Mouse (Mus musculus) midbrain, embryonic 12.5 days (tissue): ENCODE results near the gene 1700003E16Rik. TPM values are rescaled to one million over a fixed set of nuclear protein-coding genes. Genes with fewer than 3 reads are reported as not detected.

Experiments used
- ATAC-seq: fragments of 200-750 bp; cut with Nextera tagmentation; 2 replicates; pipeline ENCODE4 v1.8.0; 2017; ENCODE audit warnings: low read depth, moderate TSS enrichment, moderate library complexity; ENCODE audit not compliant: low FRiP score
- H3K27ac ChIP-seq: fragments of 300-500 bp; sonication (generic); replicated peaks from 2 replicates; pipeline ENCODE4 v1.5.1; 2016; ENCODE audit warnings: mild to moderate bottlenecking
- H3K27me3 ChIP-seq: fragments of 300-500 bp; sonication (generic); 2 replicates; pipeline ENCODE4 v1.6.1; 2016; ENCODE audit warnings: mild to moderate bottlenecking
- H3K36me3 ChIP-seq: fragments of 300-500 bp; sonication (generic); 2 replicates; pipeline ENCODE4 v1.6.1; 2016
- H3K4me1 ChIP-seq: fragments of 300-500 bp; sonication (generic); 2 replicates; pipeline ENCODE4 v1.6.1; 2016
- H3K4me2 ChIP-seq: fragments of 300-500 bp; sonication (generic); replicated peaks from 2 replicates; pipeline ENCODE4 v1.6.1; 2016; ENCODE audit warnings: mild to moderate bottlenecking, moderate library complexity
- H3K4me3 ChIP-seq: fragments of 300-500 bp; sonication (generic); 2 replicates; pipeline ENCODE4 v1.5.1; 2016; ENCODE audit warnings: mild to moderate bottlenecking
- H3K9ac ChIP-seq: fragments of 300-500 bp; sonication (generic); replicated peaks from 2 replicates; pipeline ENCODE4 v1.6.1; 2016; ENCODE audit warnings: mild to moderate bottlenecking, moderate library complexity
- H3K9me3 ChIP-seq: fragments of 300-500 bp; sonication (generic); 2 replicates; pipeline ENCODE4 v1.6.1; 2016; ENCODE audit warnings: mild to moderate bottlenecking
- WGBS: fragments of 180-500 bp; shearing (Covaris S2); methylation state at CpG from one replicate; pipeline ENCODE4 v1.1.7; 2016; 5-methylcytosine and 5-hydroxymethylcytosine counted together
- polyA plus RNA-seq: library from polyadenylated mRNA; unstranded; fragments of >200 nt; fragmentation: Nextera tagmentation; extraction: Ambion mirVana; gene quantifications from 2 replicates; pipeline ENCODE4 v1.2.1, GENCODE M21; 2016

1700003E16Rik gene
- polyA plus RNA-seq, 1 experiment from 2014 or later = 2.6 TPM

DNA sequence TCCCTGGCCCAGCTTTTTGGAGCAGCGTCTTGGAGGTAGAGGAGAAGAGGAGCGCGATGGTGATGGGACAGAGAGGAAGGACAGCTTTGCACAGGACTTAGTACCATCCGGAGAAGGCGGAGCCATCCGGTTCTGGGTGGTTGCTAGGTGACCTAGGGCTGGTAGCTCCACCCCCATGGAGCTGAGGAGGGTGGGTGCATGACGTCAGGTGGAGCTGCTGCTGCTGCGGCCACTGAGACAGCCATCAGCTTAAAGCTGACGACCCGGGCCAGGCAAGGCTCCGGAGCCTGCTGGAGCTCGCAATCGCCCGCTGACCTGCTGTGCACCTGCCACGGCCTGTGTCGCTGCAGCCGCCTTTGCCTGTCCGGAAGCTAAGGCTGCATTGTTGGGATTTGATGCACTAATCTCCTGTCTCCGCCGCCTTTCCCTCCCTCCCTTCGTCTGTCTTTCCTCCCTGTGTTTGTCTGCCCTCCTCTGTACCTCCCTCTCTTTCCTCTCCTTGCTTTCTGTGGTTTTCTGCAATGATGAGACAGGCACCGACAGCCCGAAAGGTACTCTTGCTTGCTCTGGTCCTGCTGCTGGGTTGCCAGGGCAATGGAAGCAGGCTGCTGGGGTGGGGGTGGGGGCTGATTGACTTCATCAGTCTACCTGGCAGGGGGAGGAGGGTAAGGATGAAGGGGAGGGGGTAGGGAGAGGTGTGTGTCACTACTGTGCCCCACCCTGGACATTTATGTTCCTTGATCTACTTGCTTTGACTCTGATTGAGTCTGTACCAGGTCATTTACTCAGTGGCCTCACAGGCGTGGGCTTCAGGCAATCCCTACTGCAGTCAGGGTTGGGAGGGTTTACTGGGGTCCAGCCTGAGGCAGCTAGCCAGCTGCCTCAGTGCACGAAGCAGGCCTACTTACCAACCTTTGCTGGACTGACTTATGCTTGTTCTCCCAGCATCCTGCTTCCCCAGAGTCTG, 30.0 kb downstream of the 1700003E16Rik start:
- no peaks in the 10 kb centered on the region for H3K27me3 ChIP-seq
- H3K4me1 ChIP-seq = peaks cover 40% of the 10 kb centered on the region
- peak overlapping the region; percentile 81 for H3K27ac ChIP-seq
- peak overlapping the region; percentile 48 for H3K4me3 ChIP-seq
- peaks cover 44% of the 10 kb centered on the region for H3K36me3 ChIP-seq
- ATAC-seq = peak; percentile 96
- peak overlapping the region; percentile 61 for H3K4me2 ChIP-seq
- peak overlapping the region; percentile 73 for H3K9ac ChIP-seq
- H3K9me3 ChIP-seq = no peaks in the 10 kb centered on the region
- WGBS = 5% methylated on average over 25 of the region's 25 CpGs

DNA sequence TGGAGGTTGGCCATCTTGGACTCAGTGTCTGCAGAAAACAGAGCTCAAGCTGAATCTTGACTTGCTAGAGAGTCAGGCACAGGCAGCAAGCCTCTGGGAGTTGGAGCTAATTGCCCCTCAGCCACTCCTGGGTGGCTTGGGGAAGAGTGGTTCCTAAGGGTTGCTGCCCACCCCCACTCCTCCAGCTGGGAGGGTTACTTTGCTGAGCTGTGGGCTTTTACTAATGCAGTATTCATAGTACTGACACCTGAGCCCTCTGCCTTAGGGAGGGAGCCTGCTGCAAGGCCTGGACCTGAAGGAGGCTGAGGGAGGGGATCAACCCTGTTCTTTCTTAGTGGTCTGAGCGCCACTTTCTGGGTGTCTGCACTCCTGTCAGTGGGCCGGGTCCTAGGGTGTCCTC, 30.7 kb downstream of the 1700003E16Rik start:
- Histone ChIP-seq H3K27ac (peak overlapping the region; percentile 81), H3K4me2 (peak overlapping the region; percentile 61), H3K36me3 (peaks cover 52% of the 10 kb centered on the region), H3K4me1 (peaks cover 40% of the 10 kb centered on the region), H3K27me3 (no peaks in the 10 kb centered on the region), H3K4me3 (peak overlapping the region; percentile 48), H3K9ac (peak overlapping the region; percentile 73), H3K9me3 (no peaks in the 10 kb centered on the region)
- no peak; the same call in 1 of the 2 replicates for ATAC-seq
- WGBS = 61% methylated on average over 2 of the region's 2 CpGs

DNA sequence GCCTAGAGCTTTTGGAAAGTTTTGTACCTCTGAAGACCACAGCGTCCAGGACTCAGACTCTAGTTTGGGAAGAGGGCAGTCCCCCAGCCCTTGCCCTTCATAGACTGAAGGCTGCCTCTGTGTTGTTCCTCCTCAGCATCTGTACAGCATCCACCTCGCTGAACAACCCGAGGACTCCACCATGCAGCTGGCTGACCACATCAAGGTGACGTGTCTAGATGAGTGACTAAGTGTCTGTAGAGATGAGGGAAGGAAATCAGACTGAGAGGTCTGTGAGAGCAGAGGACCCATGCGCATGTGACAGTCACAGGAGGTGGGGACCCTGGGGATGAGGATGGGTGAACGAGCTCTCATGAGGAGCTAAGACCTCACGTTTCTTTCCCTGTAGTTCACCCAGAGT, 37.4 kb downstream of the 1700003E16Rik start:
- ATAC-seq = no peak
- H3K27me3 ChIP-seq = no peaks in the 10 kb centered on the region
- no peak overlapping the region for H3K27ac ChIP-seq
- peaks cover 2% of the 10 kb centered on the region; the same call in 1 of the 2 replicates for H3K4me1 ChIP-seq
- WGBS = 95% methylated on average over 7 of the region's 7 CpGs
- H3K9me3 ChIP-seq = no peaks in the 10 kb centered on the region
- peaks cover 99% of the 10 kb centered on the region for H3K36me3 ChIP-seq
- no peak overlapping the region for H3K4me3 ChIP-seq
- no peak overlapping the region for H3K9ac ChIP-seq
- no peak overlapping the region for H3K4me2 ChIP-seq

DNA sequence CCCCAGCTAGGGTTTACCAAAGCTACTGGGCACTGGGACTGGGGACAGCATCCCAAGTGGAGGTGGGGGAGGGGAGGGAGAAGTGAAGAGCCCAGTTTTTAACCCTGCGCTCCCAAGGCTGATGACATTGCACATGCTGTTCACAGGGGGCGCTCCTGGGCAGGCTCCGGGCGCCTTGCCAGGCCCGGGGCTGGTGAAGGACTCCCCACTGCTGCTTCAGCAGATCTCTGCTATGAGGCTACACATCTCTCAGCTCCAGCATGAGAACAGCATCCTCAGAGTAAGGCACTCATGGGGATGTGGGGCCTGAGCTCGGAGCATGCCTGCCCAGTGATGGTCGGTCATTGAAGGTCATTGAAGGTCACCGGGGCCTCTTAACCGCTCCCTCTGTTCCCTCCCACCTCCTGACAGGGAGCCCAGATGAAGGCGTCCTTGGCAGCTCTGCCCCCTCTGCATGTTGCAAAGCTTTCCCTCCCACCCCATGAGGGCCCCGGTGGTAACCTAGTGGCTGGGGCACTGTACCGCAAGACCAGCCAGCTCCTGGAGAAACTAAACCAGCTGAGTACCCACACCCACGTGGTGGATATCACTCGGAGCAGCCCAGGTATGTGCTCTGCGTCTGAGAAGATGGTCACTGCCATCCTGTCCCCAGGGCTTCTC, 41.3 kb downstream of the 1700003E16Rik start:
- H3K9ac ChIP-seq = no peak overlapping the region
- peaks cover 93% of the 10 kb centered on the region for H3K36me3 ChIP-seq
- H3K4me2 ChIP-seq = no peak overlapping the region
- peak; percentile 50 for ATAC-seq
- 46% methylated on average over 15 of the region's 15 CpGs for WGBS
- no peaks in the 10 kb centered on the region for H3K27me3 ChIP-seq
- no peaks in the 10 kb centered on the region for H3K9me3 ChIP-seq
- H3K4me1 ChIP-seq = no peaks in the 10 kb centered on the region
- H3K4me3 ChIP-seq = no peak overlapping the region
- no peak overlapping the region for H3K27ac ChIP-seq

DNA sequence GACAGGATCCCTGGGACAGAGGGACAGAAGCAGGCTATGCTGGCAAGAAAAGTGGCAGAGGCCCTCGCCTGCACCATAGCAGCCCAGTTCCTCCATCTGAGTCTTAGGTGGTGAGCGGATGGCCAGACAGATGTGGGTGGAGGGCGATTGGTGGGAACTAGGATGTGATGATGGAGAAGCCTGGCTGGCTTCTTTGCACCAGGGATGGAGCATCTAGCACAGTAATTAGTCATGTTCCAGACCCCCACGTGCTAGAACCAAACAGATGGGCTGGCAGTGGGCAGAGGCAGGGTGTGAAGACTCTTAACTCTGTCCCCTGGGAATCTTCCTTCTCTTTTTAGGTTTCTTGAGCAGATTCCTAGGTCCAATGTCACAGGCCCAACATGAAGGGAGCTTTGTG, 47.1 kb downstream of the 1700003E16Rik start:
- no peak overlapping the region for H3K4me3 ChIP-seq
- no peak overlapping the region for H3K9ac ChIP-seq
- no peaks in the 10 kb centered on the region for H3K9me3 ChIP-seq
- WGBS = 90% methylated on average over 4 of the region's 4 CpGs
- no peak for ATAC-seq
- no peak overlapping the region for H3K27ac ChIP-seq
- peaks cover 34% of the 10 kb centered on the region for H3K36me3 ChIP-seq
- no peaks in the 10 kb centered on the region for H3K27me3 ChIP-seq
- H3K4me1 ChIP-seq = no peaks in the 10 kb centered on the region
- no peak overlapping the region for H3K4me2 ChIP-seq

DNA sequence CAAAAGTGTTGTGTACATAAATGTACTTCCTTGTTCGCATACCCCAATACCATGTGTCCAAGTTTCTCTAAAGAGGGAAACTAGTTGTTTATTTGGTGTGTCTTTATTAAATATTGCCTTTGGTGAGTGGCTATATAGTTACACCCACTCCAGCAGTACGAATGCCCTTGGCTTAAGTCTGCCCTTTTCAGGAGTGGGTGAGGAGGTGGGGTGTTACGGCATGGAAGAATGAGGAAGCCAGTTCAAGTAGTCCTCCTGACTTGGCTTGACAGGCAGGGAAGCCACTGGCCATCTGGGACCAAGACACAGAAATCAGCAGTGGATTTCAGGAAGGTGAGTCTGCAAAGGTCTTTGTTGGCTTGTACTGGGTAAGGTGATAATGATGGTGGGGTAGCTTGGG, 49.6 kb downstream of the 1700003E16Rik start:
- no peak overlapping the region for H3K4me3 ChIP-seq
- ATAC-seq = no peak
- 86% methylated on average over 3 of the region's 3 CpGs for WGBS

DNA sequence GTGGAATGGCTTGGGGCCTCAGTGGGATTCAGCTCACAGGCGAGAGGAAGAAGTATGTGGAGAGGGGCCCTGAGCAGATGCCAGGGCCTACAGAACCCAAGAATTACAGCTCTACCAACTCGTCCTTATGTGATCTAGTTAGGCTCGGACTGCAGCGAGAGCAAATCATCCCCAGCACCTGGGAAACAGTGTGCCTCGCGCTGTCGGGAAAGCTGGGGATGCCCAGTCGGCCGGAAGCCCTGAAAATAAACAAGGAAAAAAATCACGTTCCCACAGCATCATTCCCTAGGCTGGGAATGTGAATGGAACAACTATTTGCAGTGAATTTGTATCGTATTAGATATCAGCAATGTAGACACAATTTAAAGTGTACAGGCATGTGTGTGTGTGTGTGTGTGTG, 50.1 kb downstream of the 1700003E16Rik start:
- no peak overlapping the region for H3K9ac ChIP-seq
- H3K27me3 ChIP-seq = no peaks in the 10 kb centered on the region
- no peak overlapping the region for H3K4me3 ChIP-seq
- no peaks in the 10 kb centered on the region for H3K9me3 ChIP-seq
- ATAC-seq = no peak
- H3K36me3 ChIP-seq = peaks cover 8% of the 10 kb centered on the region; the same call in 1 of the 2 replicates
- no peak overlapping the region for H3K4me2 ChIP-seq
- 82% methylated on average over 11 of the region's 11 CpGs for WGBS
- no peak overlapping the region for H3K27ac ChIP-seq
- peaks cover 6% of the 10 kb centered on the region; the same call in 1 of the 2 replicates for H3K4me1 ChIP-seq

More for the DNA sequence above, 49.6 kb downstream of the 1700003E16Rik start:
- peaks cover 5% of the 10 kb centered on the region; the same call in 1 of the 2 replicates for H3K4me1 ChIP-seq
- H3K9me3 ChIP-seq = no peaks in the 10 kb centered on the region
- H3K4me2 ChIP-seq = no peak overlapping the region
- no peaks in the 10 kb centered on the region for H3K27me3 ChIP-seq
- peaks cover 13% of the 10 kb centered on the region for H3K36me3 ChIP-seq
- no peak overlapping the region for H3K27ac ChIP-seq
- H3K9ac ChIP-seq = no peak overlapping the region

DNA sequence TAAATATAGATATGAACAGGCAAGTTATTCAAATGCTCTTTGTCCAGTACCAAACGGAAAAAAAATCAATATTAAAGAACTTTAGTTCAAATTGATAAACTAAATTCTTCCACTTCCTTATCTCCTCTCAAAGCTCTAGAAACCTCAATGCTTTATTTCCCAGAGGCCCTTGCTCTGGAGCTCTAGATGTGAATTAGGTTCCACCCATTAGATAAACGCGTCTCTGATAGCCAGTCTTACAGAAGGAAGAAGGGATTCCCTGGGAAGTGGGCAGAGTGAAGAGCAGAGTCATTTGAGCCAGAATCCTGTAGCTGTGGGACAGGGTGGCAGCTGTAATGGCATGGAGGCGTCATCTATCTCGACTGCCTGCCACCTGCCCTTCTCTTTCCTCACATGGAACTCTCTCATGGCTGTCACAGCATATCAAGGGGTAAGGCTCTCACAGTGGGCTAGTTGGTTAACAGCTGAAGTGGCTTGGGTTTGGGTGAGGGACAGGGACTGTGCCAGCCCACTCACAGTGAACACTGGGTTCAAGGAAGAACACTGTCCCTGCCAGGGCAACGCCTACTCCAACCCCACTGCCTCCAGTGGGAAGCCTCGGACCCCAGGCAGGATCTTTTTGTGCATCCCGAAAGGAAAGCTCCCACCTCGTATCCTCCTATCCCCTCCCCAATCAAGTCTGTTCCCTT, 51.3 kb downstream of the 1700003E16Rik start:
- H3K4me2 ChIP-seq = no peak overlapping the region
- no peak overlapping the region for H3K9ac ChIP-seq
- ATAC-seq = no peak
- peaks cover 11% of the 10 kb centered on the region; the same call in 1 of the 2 replicates for H3K4me1 ChIP-seq
- H3K9me3 ChIP-seq = no peaks in the 10 kb centered on the region
- no peaks in the 10 kb centered on the region for H3K27me3 ChIP-seq
- H3K36me3 ChIP-seq = no peaks in the 10 kb centered on the region
- no peak overlapping the region for H3K4me3 ChIP-seq
- no peak overlapping the region for H3K27ac ChIP-seq
- 75% methylated on average over 9 of the region's 9 CpGs for WGBS

DNA sequence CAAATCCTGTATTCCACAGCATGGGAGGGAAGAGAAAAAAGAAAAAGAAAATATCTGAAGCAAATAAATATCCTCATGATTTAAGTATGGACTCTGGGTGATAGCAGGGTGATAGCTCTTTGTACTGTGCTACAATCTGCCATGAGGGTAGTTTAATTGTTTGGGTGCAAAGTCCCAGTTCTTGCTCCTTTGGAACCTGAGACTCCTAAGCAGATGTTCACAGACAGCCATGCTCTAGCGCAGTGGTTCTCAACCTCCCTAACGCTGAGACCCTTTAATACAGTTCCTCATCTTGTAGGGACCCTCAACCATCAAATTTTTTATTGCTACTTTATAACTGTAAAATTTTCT, 51.8 kb downstream of the 1700003E16Rik start:
- no peak for ATAC-seq
- peaks cover 14% of the 10 kb centered on the region; the same call in 1 of the 2 replicates for H3K4me1 ChIP-seq
- H3K9me3 ChIP-seq = no peaks in the 10 kb centered on the region
- H3K36me3 ChIP-seq = no peaks in the 10 kb centered on the region
- WGBS = 87% methylated on average over 2 of the region's 2 CpGs
- H3K27me3 ChIP-seq = no peaks in the 10 kb centered on the region
- no peak overlapping the region for H3K4me2 ChIP-seq
- no peak overlapping the region for H3K9ac ChIP-seq
- H3K4me3 ChIP-seq = no peak overlapping the region
- no peak overlapping the region for H3K27ac ChIP-seq

DNA sequence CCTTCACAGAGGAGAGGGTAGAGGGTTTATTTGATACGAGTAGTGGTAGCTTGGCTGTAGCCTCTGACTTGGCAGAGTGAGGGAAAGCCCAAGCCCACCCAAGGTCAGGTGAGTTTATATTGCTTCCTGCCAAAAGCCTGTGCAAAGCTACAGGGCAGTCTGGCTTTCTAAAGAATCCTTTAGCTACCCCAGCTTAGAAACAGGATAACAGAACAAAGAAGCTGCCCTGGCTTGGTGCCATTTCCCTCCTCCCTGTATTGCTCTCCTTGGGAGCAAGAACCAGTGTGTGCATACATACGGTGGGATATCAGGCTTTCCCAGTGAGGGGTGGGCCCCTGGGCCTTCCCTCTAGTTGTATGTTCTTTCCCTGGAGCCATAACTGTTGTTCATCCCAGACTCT, 54.3 kb downstream of the 1700003E16Rik start:
- Histone ChIP-seq H3K4me3 (no peak overlapping the region), H3K9ac (no peak overlapping the region), H3K27ac (0 out of 2 replicates have a peak overlapping the region, but pooled peaks have one; percentile 0), H3K27me3 (no peaks in the 10 kb centered on the region), H3K36me3 (no peaks in the 10 kb centered on the region), H3K9me3 (no peaks in the 10 kb centered on the region), H3K4me2 (no peak overlapping the region), H3K4me1 (peaks cover 16% of the 10 kb centered on the region; the same call in 1 of the 2 replicates)
- ATAC-seq = no peak
- 58% methylated on average over 2 of the region's 2 CpGs for WGBS

DNA sequence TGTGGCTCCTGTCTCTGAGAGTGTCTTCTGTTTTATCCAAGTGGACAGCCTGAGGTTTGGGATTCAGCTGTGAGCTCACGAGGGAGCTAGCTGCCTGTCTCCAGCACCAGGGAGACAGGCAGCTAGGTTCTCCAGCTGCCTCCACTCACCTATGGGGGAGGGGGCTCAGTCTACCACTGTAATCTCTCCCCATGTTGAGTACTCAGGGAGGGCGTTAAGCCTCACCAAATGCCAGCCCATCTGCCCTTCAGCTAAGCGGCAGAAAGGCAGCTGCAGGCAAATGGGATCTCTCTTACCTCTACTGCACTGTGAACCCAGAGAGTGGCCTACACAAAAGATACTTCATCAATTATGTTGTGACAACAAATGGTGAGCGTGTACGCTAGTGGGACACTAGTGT, 55.3 kb downstream of the 1700003E16Rik start:
- Histone ChIP-seq H3K4me1 (peaks cover 16% of the 10 kb centered on the region; the same call in 1 of the 2 replicates), H3K4me3 (no peak overlapping the region), H3K9ac (no peak overlapping the region), H3K4me2 (no peak overlapping the region), H3K36me3 (no peaks in the 10 kb centered on the region), H3K9me3 (no peaks in the 10 kb centered on the region), H3K27me3 (no peaks in the 10 kb centered on the region), H3K27ac (peak overlapping the region; percentile 58)
- ATAC-seq = no peak; the same call in 1 of the 2 replicates
- WGBS = 24% methylated on average over 5 of the region's 5 CpGs
